Mouse (Mus musculus) adipocyte (in vitro differentiated cells): Measurements from ENCODE around the gene Adh5.
"Not testable (repeated sequence)": the region's sequence is repeated elsewhere in the genome, so short reads cannot be mapped to it uniquely, and the experiment has no call there.

ENCODE experiments used
- DNase-seq: peaks from one replicate; pipeline ENCODE4 v3.0.0-alpha.2; 2016; ENCODE audit warnings: low spot score

Adh5 gene

GRCm38 (mm10) chr3:138460260-138460659, 17.4 kb downstream of the Adh5 start:
- no peak for DNase-seq

GRCm38 (mm10) chr3:138461832-138462231, 18.9 kb downstream of the Adh5 start:
- DNase-seq, result no peak

DNA sequence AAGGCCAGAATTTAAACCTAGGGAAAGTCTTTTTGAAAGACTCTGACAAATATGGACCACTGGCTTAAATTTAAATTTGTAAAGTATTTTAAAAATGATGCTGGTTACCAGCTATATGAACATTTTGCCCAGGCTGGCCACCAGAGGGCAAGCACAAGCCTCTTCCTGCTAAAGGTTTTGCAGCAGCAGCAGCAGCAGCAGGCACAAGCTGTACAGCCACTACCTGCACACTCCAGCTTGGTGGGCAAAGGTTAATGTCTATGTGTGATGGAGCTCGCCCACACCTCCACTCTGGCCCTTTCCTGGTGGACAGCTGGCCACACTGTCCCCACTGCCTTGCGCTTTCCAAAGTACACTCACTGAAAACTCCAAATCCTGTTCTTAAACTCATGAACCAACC, 20.2 kb downstream of the Adh5 start:
- DNase-seq, result peak; percentile 70

DNA sequence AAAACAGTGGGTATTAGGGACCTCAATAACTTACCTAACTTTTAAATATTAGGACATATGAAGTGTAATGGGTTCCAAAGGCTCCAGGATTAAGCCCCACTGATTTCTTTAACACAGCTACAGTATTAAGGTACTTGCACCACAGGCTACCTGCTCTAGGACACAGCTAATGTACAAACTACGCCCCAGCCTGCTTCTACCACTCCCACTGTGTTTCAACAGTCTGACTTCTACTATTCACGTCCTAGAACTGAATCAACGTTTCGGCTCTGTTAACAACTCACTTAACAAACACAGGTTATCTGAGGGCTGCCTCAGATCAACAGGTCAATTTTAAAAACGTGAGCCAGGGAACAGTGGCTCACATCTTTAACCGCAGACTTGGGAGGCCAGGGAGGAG, 20.9 kb downstream of the Adh5 start:
- DNase-seq, result no peak

DNA sequence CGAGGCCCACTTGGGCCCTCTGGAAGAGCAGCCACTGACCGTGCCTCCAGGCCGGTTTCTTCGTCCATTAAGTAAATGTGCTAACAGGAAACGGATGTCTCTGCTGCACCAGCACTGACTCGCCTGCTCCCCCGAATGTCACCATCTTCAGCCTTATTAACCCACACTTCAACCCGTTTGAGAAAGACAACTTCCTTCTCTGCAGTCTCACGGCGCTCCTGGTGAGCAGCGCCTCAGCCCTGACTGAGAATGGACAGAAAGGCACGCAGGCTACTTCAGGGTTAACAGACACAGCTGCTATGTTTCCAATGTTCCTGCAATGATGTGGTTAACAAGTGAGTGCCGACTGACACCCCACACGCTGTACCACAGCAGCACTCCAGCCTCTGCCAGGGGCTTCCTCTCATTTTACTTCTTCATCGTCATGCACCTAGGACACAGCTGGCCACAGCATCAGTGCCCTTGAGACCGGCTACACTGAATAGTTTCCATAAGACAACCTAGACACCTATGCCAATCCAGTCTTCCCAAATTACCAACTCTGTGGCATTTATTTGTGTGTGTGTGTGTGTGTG, 21.8 kb downstream of the Adh5 start:
- DNase-seq, result no peak

GRCm38 (mm10) chr3:138466656-138467055, 23.8 kb downstream of the Adh5 start:
- DNase-seq, result not testable (repeated sequence)

GRCm38 (mm10) chr3:138471066-138471465, 28.2 kb downstream of the Adh5 start:
- DNase-seq, result no peak

DNA sequence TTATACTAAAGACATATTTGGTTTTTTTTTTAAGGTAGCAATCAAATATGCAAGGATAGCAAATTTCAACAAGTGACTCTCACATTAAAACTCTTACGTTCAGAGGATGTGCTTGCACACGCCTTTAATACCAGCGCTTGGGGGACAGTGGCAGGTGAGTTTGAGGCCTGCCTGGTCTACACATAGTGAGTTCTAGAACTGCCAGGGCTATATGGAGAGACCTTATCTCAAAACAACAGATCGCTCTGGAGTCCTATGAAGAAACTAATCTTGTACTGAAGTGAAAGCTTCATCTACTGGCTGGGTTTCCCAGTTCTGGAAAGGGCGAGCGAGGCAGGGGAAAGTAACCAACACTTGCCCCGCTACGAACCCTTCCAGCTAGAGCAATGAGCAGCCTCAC, 36.6 kb downstream of the Adh5 start:
- no peak for DNase-seq

- no peak for DNase-seq
Measured at GRCm38 (mm10) chr3:138481526-138482284, 38.8 kb downstream of the Adh5 start.

GRCm38 (mm10) chr3:138483240-138483639, 40.3 kb downstream of the Adh5 start:
- no peak for DNase-seq

GRCm38 (mm10) chr3:138488584-138489326, 45.9 kb downstream of the Adh5 start:
- peak; percentile 44 for DNase-seq

GRCm38 (mm10) chr3:138489327-138490033, 46.6 kb downstream of the Adh5 start, which contains the start of gene Metap1:
Metap1 (minus strand) TSS chr3:138489515.
- DNase-seq, result peak; percentile 94

- no peak for DNase-seq
Measured at GRCm38 (mm10) chr3:138490034-138490337, 47.1 kb downstream of the Adh5 start.

- DNase-seq, result no peak
Measured at GRCm38 (mm10) chr3:138493668-138494067, 50.8 kb downstream of the Adh5 start.

GRCm38 (mm10) chr3:138494565-138494964, 51.7 kb downstream of the Adh5 start:
- DNase-seq, result no peak

GRCm38 (mm10) chr3:138495166-138496145, 52.6 kb downstream of the Adh5 start:
- peak; percentile 50 for DNase-seq

DNA sequence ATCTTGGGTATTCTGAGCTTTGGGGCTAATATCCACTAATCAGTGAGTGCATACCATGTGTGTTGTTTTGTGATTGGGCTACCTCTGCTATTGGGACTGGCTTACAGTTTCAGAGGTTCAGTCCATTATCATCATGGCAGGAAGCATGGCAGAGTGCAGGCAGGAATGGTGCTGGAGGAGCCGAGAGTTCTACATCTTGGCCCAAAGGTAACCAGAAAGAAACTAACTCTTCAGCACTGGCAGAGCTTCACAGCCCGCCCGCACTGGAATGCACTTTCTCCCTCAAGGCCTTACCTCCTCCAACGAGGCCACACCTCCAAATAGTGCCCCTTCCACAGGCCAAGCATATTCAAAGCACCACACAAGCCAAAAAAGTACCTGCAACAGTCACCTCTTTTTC, 55.8 kb downstream of the Adh5 start:
- DNase-seq, result no peak

DNA sequence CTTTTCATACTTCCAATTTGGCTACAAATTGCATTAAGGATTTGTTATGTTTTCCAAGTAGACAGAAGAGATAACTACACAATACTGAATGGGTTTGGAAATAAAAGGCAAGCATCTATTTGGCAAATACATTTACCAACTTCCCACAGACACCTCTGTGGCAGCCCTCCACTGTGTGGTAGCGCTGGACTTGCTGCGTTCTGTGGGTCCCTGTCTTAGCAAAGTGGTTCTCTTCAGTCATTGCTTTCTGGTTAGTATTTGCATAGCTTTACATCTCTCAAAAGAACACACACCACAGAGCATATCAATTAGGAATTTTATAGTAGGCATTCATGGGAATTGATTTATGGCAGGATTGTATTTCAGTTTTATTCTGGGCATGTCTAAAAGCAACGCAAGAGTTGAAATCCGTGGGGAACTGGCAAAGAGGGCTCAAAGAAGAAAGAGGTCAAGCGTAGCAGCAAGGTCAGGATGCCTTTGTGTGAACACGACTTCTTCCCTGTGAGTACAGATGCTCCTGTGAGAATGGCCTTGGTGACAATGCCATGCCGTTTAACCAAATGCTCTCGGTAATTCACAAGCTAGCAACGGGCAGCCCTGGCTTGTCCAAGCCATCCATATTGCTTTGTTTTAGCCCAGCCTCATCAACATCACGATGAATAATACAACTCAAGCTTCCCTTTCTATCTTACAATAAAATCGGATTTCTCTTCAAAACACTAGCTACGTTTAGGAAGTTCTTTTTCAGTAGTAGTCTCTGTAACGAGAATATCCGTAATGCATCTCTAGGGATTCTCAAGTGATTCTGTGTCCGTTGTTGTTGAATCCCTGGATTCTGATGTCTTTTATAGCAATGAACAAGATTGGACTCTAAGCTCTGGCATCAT, 57.2 kb downstream of the Adh5 start:
- DNase-seq, result no peak

DNA sequence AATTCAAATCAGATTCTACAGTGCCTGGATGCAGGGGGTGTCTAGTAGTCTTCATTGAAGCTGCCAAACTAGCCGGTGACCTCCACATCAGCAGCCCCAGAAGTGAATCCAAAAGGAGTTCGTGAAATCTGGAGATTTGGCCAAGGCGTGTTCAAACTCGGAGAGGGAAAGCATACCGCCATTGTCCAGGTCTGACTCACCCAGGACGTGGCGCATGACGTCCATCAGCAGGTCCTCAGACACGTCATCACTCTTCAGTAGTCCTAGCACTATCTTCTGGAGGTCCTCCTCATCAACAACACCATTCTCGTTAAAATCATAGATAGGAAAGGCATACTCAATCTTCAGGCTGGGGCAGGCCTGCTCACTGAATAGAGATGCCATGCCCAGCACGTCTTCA, 60.9 kb downstream of the Adh5 start:
- DNase-seq, result no peak
